Mouse (Mus musculus) C3H10T1/2 (cell line): ENCODE data around the gene Mief1. TPM values are rescaled to one million over a fixed set of nuclear protein-coding genes. Genes with fewer than 3 reads are reported as not detected.

Experiments
- polyA plus RNA-seq, 2 experiments: library from polyadenylated mRNA; unstranded; fragments of >200 nt; fragmentation: generic; extraction: Trizol; gene quantifications; one replicate each; pipeline ENCODE4 v1.2.1; 2012; ENCODE audit warnings: missing spikeins in 2 of 2

The Mief1 gene
- 10 to 100 TPM in 1 of 2 experiments, 1 to 10 TPM in 1; 3.2 to 12.6 TPM for polyA plus RNA-seq

DNA sequence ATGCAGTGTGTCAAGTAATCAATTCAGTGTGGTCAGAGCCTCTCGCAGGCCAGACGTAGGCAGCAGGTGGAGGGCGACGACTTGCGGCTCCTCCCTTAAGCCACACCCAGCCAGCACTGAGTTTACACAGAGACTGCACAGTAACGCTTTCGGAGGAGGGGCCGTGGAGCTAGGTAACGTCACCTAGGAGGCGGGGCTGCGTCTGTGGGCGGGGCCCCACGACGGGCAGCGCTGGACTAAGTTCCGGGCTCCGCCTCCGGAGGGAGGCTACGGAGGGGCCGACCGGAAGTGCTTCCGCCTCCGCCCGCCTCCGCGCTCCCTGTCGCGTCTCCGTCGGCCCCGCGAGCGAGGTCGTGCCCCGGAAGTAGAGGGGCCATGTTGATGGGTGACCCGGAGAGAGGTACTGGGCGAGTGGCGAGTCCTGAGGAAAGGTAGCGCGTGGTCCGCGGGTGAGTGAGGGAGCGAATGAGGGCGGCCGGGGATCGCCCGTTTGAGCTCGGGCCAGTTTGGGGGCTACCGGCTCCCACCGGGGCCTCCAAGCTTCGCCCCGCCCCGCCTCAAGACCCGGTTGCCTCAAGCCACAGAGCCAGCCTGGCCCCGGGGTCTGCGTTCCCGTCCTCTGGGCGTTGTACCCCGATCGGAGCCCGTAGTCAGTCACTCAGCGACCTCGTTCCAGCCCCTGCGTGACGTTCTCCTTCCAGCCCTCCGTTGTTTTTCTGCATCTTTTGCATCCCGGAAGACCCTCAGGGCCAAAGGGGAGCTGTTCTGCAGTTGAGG is at the start of gene Mief1:
Gene Mief1 (plus strand): TSS at position 286 of the 777 bp plus-strand sequence.

DNA sequence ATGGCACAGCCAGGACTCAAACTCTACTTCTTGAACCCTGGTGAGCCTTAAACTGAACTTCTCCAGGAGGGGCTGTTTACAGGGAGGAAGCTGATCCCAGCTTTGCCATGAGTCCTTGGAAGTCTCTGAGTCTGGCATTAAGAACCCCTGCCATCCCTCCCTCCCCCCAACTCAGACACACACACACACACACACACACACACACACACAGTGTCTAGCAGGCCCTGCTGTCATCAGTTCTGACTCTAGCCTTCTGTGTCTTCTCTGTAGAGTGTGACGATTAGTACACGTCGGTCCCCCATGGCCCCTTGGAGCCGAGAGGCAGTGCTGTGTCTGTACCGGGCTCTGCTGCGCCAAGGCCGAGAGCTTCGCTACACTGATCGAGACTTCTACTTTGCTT is 1.7 kb downstream of the Mief1 start, which contains the start of gene AC140267.1:
Gene AC140267.1 (plus strand): TSS at position 301 of the 400 bp plus-strand sequence.

DNA sequence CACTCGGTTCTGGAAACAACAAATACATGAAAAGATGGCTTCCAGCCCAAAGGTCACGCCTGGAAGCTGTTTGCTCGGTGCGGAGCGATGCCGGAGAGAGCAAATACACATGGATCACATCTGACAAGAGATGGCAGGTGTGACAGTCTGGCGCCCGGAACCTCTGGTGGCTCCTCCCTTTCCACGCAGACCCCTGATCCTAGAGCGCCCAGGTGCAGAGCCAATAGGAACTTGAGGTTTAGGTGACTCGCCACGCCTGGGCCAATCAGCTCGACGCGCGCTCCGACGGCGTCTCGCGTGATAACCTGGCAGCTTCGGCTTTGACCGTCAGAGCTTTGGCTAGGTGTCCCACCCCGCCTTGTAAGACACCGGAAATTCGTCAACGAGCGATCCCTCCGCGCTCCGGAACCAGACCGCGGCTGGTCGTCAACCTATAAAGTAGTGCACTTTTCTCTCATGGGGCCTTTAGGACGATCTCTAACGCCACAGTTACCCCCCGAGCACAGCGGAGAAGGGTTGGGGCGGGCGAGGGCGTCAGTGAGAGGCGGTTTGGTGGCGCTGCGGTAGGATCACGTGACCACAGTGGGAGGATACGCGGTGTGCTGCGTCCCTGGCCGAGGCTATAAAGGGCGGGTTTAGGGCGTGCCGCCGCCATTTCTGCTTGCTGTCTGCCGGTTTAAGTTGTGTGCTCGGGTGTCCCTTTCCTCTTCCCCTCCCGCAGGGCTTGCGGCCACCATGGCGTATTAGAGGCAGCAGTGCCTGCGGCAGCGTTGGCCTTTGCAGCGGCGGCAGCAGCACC is 21.2 kb downstream of the Mief1 start, which contains the start of gene Atf4:
Gene Atf4 (plus strand): TSS at position 338 of the 799 bp plus-strand sequence.

DNA sequence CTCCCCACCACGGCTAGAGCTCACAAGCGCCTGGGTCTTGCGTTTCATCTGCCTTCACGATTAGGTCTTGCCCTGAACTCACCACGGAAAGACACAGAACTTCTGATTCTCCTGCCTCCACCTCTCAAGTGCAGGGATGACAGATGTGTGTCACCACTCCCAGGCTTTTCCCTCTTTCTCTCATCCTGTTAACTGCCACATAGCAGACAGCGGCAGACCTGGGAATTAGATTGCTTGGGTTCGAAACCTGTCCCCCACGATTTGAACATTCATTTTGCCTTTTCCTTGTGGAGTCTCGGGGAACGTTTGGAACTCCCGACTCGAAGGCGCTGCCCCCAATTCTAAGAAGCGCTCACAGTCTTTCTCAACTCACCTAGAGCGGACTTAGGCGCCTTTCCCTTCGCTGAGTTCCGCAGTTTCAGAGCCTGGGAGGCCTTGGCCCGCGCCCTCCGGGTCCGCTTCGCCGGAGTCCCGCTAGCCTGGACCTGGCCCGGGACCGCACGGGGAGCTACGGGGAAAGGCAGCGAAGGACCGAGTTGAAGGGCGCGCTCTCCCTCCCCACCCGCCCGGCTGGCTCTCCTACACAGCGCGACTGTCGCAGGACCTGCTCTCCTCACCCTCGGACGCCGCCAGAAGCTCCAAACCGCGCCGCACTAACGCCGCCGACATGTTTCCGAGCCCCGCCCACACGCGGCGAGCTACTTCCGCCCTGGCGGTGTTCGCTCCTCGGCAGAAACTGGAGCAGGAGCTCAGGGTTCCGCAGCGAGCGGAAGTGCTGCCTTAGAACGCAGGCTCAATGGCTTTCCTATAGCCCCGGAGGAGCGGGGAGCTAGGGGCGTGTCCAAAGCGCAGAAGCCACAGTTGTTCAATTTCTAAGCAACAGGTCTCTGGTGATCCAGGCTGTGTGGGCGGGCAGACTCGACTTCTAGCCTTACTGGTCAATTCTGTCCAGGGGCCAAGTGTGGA is 30.1 kb downstream of the Mief1 start, which contains the start of gene Rps19bp1:
Gene Rps19bp1 (minus strand): TSS at position 706 of the 966 bp plus-strand sequence.

DNA sequence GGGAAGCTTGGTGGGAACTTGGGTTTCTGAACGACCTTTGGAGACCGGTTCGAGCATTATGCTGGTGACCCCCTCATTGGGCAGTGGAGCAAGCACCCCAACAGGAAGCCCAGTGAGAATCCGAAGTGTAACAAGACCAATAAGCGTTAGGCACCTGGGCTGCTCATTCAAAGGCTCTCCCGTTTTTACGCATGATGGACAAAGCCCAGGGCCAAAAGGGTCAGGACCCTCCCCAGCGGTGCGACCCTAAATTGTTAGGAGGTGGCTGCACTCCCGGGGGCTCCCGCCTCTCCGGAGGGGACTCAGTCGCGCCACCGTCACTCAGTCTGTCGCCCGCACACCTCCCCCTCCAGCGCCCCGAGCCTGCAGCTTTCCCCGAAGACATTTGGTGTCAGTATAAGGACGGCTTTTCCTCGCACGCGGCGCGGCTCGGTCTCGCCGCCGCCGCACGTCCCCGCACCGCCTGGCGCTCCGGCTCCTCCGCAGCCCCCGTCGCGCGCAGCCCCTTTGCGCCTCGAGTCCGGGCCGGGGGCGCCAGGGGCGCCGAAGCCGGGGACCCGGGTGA is 53.1 kb downstream of the Mief1 start, which contains the start of gene Cacna1i:
Gene Cacna1i (plus strand): TSS at position 388 of the 565 bp plus-strand sequence.

Other genes starting within 250 kb of the Mief1 start
- gene Pdgfb, start 219.0 kb upstream of the Mief1 start, polyA plus RNA-seq: 10 to 100 TPM in 1 of 2 experiments, 1 to 10 TPM in 1; 6.5 to 19.0 TPM
- gene Syngr1, start 142.7 kb upstream of the Mief1 start, polyA plus RNA-seq: 1 to 10 TPM; 2.6 to 3.1 TPM
- gene Rpl3, start 142.2 kb upstream of the Mief1 start, polyA plus RNA-seq: 1,000 to 10,000 TPM; 1,331 to 1,929 TPM
- 10 to 100 TPM; 14.0 to 40.8 TPM for gene Tab1, start 100.9 kb upstream of the Mief1 start, polyA plus RNA-seq
- 10 to 100 TPM in 1 of 2 experiments, under 1 TPM in 1; 0.87 to 14.9 TPM for gene Mgat3, start 60.3 kb upstream of the Mief1 start, polyA plus RNA-seq
- gene AC140267.1, start 1.8 kb downstream of the Mief1 start, polyA plus RNA-seq: not detected
- 100 to 1,000 TPM in 1 of 2 experiments, 10 to 100 TPM in 1; 57.6 to 171 TPM for gene Atf4, start 21.2 kb downstream of the Mief1 start, polyA plus RNA-seq
- gene Rps19bp1, start 30.3 kb downstream of the Mief1 start, polyA plus RNA-seq: 100 to 1,000 TPM in 1 of 2 experiments, 10 to 100 TPM in 1; 99.4 to 175 TPM
- gene Cacna1i, start 53.2 kb downstream of the Mief1 start, polyA plus RNA-seq: under 1 TPM in 1 of 2 experiments, not detected in 1; under 0.01 TPM